Mouse (Mus musculus): ENCODE results near the gene Zeb2. TPM values are rescaled to one million over a fixed set of nuclear protein-coding genes. Genes with fewer than 3 reads are reported as not detected.

Zeb2 gene
- polyA plus RNA-seq, 1 experiment: 73.5 TPM

DNA sequence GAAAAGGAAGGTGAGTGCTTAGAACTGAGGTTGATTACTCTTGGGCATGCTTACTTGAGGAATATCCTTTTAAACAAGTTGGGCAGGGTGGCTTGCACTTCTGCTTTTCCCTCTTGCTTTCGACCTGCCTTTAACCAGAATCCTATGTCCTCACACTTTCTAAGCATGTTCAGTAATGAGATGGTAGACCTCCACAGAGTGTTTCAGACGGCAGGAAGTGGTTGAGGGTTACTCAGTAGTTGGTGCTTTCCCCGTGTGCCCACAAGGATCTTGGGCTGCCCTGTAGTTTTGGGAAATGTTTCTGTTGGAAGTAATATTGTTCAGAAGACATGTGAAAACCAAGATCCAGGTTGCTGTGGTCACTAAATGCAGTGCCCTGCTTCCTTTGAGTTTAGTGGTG, 135.5 kb downstream of the Zeb2 start:
- TF ChIP-seq CTCF (IDR thresholded peaks at IDR 0.05; ENCODE audit: borderline replicate concordance, insufficient read depth, low read length) (no peak), POLR2A (IDR thresholded peaks at IDR 0.05; ENCODE audit: low read depth, low read length) (no peak)

DNA sequence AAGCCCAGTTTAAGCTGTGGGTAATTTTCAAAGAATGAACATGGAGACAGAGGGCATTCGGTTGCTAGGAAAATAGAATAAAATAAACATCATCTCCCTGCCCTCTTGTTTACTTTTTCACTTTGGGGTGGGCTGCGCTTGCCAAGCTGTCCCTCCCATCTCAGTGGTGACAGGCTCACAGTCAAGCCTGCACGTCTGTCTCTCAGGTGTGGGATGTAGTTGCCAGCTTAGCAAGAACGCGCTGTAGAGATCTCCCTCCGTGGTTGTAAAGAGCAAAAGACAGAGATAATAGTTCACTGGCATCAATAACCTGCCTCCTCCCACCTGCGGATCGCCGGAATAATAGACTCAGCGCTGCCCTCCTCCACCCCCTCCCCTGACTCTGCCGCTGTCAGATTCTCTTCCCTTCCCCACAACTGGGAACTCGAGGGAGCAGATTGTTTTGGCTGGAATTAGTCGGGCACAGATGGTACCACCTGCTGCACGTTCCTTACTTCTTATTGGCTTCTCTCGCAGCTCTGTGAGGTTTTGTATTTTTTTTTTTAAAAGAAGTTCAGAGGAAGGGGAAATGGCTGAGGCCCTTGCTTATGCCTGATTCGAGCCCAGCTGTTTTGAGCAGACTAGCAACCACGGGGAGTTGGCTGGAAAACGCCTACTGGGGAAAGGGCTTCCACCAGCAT, 138.0 kb downstream of the Zeb2 start:
- no peak overlapping the region for H3K4me3 ChIP-seq (ENCODE audit: insufficient read depth, low read length)
- H3K4me1 ChIP-seq (ENCODE audit: control insufficient read depth, insufficient read depth, low read length): peaks cover 6% of the 10 kb centered on the region
- no peak overlapping the region for H3K27ac ChIP-seq (ENCODE audit: insufficient read depth, low read length)
- TF ChIP-seq CTCF (IDR thresholded peaks at IDR 0.05; ENCODE audit: borderline replicate concordance, insufficient read depth, low read length): no peak
- TF ChIP-seq POLR2A (IDR thresholded peaks at IDR 0.05; ENCODE audit: low read depth, low read length): no peak

More for the DNA sequence above, 135.5 kb downstream of the Zeb2 start:
- Histone ChIP-seq H3K4me1 (ENCODE audit: control insufficient read depth, insufficient read depth, low read length) (peaks cover 6% of the 10 kb centered on the region), H3K4me3 (ENCODE audit: insufficient read depth, low read length) (no peak overlapping the region), H3K27ac (ENCODE audit: insufficient read depth, low read length) (no peak overlapping the region)

DNA sequence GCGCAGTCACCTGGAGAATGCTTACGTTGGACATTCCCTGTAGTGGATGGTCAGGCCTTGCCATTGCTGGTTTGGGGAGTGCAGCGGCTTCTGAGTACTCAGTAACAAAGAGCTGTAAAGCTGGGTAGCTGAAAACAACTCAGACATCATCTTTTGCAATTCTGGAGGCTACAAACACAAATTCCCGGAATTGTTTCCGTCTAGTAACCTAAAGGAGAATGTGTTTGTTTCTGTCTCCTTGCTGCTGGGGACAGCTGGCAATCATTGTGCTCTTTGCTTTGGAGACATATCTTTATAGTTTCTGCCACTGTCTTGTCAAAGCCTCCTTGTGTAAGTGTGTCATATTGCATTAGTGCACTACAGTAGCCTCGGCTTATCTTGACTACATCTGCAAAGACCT, 139.2 kb downstream of the Zeb2 start:
- Histone ChIP-seq H3K27ac (ENCODE audit: insufficient read depth, low read length) (peak overlapping the region; percentile 72), H3K4me1 (ENCODE audit: control insufficient read depth, insufficient read depth, low read length) (peaks cover 6% of the 10 kb centered on the region), H3K4me3 (ENCODE audit: insufficient read depth, low read length) (no peak overlapping the region)
- TF ChIP-seq POLR2A (IDR thresholded peaks at IDR 0.05; ENCODE audit: low read depth, low read length): no peak
- TF ChIP-seq CTCF (IDR thresholded peaks at IDR 0.05; ENCODE audit: borderline replicate concordance, insufficient read depth, low read length): no peak

DNA sequence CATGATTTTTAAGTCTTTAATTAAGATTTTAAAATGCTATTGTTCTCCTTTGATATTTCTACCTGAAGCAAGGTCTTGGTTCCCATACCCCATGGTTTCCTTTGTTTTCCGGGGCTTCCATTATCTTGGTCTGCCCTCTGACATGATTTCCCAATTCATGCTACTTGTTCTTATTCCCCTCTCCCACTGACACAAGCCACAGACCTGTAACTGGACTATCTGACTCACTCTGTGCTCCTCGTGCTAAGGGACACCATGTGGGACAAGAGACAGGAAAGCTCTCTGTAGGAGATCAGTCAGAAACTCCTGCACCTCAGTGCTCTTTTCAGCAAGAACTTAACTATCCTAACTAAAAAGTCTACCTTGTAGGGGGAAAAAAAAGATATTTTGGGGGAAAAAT, 139.6 kb downstream of the Zeb2 start:
- Histone ChIP-seq H3K4me3 (ENCODE audit: insufficient read depth, low read length) (no peak overlapping the region), H3K27ac (ENCODE audit: insufficient read depth, low read length) (peak overlapping the region; percentile 72), H3K4me1 (ENCODE audit: control insufficient read depth, insufficient read depth, low read length) (peaks cover 6% of the 10 kb centered on the region)
- no peak for TF ChIP-seq POLR2A (IDR thresholded peaks at IDR 0.05; ENCODE audit: low read depth, low read length)
- no peak for TF ChIP-seq CTCF (IDR thresholded peaks at IDR 0.05; ENCODE audit: borderline replicate concordance, insufficient read depth, low read length)

DNA sequence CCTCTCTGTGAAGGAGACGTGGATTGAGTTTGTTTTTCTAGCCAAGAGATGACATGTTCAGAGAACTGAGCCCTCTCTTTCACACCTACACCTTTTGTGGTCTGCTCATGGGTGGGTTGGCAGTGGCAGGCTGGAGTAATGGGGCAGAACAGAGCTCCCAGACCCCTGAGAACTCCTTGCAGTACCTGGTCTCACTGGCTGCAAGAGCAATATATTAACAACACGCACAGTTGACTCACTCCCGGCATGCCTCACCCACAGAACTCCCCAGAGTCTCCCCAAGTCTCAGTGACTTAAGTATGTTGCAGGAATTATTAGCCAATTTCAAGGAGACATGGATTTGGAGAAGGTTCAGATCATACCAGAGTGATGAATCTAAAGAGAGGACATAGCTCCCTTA, 140.1 kb downstream of the Zeb2 start:
- Histone ChIP-seq H3K27ac (ENCODE audit: insufficient read depth, low read length) (peak overlapping the region; percentile 90), H3K4me3 (ENCODE audit: insufficient read depth, low read length) (no peak overlapping the region), H3K4me1 (ENCODE audit: control insufficient read depth, insufficient read depth, low read length) (peaks cover 6% of the 10 kb centered on the region)
- TF ChIP-seq POLR2A (IDR thresholded peaks at IDR 0.05; ENCODE audit: low read depth, low read length) (no peak), CTCF (IDR thresholded peaks at IDR 0.05; ENCODE audit: borderline replicate concordance, insufficient read depth, low read length) (no peak)

DNA sequence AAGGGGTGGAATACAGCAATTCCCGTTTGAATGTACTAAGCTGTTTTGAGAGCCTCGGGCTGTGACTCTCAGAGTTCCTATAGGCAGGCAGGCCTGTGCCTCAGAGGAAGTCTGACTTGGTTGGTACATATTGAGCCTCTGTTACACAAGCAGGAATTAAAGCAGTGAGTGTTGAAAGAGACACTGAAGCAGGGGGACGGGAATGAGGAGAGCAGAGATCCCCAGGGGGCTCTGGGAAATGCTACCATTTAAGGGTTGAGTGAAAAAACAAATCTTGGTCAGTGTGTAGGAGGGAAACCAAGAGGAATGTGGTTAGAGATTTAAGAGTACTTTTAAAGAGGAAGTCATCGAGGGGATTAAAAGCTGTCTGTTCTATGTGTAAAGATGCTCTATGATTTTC, 140.7 kb downstream of the Zeb2 start:
- Histone ChIP-seq H3K27ac (ENCODE audit: insufficient read depth, low read length) (peak overlapping the region; percentile 90), H3K4me3 (ENCODE audit: insufficient read depth, low read length) (no peak overlapping the region), H3K4me1 (ENCODE audit: control insufficient read depth, insufficient read depth, low read length) (peaks cover 6% of the 10 kb centered on the region)
- TF ChIP-seq POLR2A (IDR thresholded peaks at IDR 0.05; ENCODE audit: low read depth, low read length): no peak
- no peak for TF ChIP-seq CTCF (IDR thresholded peaks at IDR 0.05; ENCODE audit: borderline replicate concordance, insufficient read depth, low read length)

DNA sequence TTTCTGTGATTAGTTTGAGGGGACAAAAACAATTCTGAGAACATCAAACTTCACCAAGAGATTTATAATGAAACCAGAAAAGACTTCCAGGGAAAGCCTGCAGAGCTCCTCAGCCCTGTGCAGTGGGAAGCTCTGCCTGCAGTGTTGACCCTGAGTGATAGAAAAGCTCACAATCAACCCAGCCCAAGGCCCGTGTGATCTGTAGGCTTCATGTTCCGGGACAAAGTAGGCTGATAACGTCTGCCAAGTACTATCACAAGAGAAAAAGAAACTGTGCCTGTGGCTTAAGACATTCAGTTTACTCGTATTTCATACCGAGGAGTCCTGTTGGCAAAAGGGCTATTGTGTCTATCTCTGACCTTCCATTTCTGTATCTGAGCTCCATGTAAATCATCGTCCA, 143.4 kb downstream of the Zeb2 start:
- H3K4me3 ChIP-seq (ENCODE audit: insufficient read depth, low read length): no peak overlapping the region
- no peak overlapping the region for H3K27ac ChIP-seq (ENCODE audit: insufficient read depth, low read length)
- H3K4me1 ChIP-seq (ENCODE audit: control insufficient read depth, insufficient read depth, low read length): peaks cover 6% of the 10 kb centered on the region
- no peak for TF ChIP-seq CTCF (IDR thresholded peaks at IDR 0.05; ENCODE audit: borderline replicate concordance, insufficient read depth, low read length)
- TF ChIP-seq POLR2A (IDR thresholded peaks at IDR 0.05; ENCODE audit: low read depth, low read length): no peak

DNA sequence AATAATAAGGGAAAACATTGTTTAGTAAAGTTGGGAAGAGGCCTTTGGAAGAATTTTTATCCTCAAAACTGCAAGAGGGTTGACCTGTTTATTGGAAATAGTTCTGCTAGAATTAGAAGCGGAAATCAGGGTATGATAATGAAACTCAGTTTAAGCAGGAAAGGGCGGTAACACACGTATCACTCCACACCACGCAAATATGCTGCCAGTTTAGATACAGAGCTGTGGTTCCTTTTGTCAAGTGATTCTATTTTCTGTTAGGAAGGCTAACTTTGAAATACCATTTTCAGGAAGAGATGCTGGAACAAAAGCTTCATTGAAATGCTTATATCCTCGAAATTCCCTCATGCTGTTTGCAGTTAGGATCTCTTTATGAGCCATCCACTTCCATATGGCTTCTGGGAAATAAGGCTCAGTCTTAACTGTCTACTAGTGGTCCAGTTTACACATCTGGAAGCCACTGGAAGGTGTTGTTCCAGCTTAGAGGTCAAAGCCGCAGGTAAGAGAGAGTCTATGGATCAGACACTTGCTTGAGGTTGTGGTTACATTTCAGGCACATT, 147.0 kb downstream of the Zeb2 start:
- TF ChIP-seq CTCF (IDR thresholded peaks at IDR 0.05; ENCODE audit: borderline replicate concordance, insufficient read depth, low read length) (no peak), POLR2A (IDR thresholded peaks at IDR 0.05; ENCODE audit: low read depth, low read length) (no peak)
- no peak overlapping the region for H3K4me3 ChIP-seq (ENCODE audit: insufficient read depth, low read length)
- no peak overlapping the region for H3K27ac ChIP-seq (ENCODE audit: insufficient read depth, low read length)
- peaks cover 9% of the 10 kb centered on the region for H3K4me1 ChIP-seq (ENCODE audit: control insufficient read depth, insufficient read depth, low read length)

DNA sequence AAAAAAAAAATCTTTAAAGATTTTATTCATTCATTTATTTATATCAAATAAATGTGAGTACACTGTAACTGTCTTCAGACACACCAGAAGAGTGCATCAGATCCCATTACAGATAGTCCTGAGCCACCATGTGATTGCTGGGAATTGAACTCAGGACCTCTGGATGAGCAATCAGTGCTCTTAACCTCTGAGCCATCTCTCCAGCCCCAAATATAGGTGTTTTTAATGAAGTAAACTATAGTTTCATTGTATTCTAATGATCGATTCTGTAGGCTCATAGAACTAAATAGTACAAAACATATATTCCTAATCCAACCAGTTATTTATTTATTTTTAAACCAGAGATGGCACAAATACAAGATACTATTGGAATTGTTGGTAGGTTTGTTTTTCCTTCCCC, 147.6 kb downstream of the Zeb2 start:
- no peak for TF ChIP-seq CTCF (IDR thresholded peaks at IDR 0.05; ENCODE audit: borderline replicate concordance, insufficient read depth, low read length)
- no peak for TF ChIP-seq POLR2A (IDR thresholded peaks at IDR 0.05; ENCODE audit: low read depth, low read length)

DNA sequence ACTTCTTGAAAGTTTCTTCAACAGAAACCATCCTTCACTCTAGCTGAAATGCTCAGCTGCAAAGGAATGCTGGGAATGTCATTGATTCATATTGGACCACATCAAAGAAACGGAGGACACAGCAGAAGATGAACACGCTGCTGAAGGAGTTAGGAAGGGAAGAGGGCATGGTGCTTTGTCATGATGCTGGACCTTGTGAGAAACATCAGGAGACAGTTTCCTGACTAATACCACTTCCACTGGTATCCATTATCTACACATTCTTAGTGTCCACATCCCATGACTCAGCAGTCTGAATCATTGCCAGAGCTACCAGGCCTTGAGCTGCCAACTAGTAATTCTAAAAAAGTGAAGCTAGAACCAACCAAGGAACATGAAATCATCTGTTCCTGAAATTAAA, 148.0 kb downstream of the Zeb2 start:
- peaks cover 9% of the 10 kb centered on the region for H3K4me1 ChIP-seq (ENCODE audit: control insufficient read depth, insufficient read depth, low read length)
- peak overlapping the region; percentile 50 for H3K27ac ChIP-seq (ENCODE audit: insufficient read depth, low read length)
- H3K4me3 ChIP-seq (ENCODE audit: insufficient read depth, low read length): no peak overlapping the region
- no peak for TF ChIP-seq CTCF (IDR thresholded peaks at IDR 0.05; ENCODE audit: borderline replicate concordance, insufficient read depth, low read length)
- no peak for TF ChIP-seq POLR2A (IDR thresholded peaks at IDR 0.05; ENCODE audit: low read depth, low read length)

More for the DNA sequence above, 147.6 kb downstream of the Zeb2 start:
- Histone ChIP-seq H3K4me3 (ENCODE audit: insufficient read depth, low read length) (no peak overlapping the region), H3K4me1 (ENCODE audit: control insufficient read depth, insufficient read depth, low read length) (peaks cover 9% of the 10 kb centered on the region), H3K27ac (ENCODE audit: insufficient read depth, low read length) (no peak overlapping the region)

Data from embryonic fibroblast, embryonic 13.5 days (primary cell).